Mouse (Mus musculus) R1 (cell line): ENCODE data around the gene Proser3.
A peak's percentile ranks its signal among the peaks of the same experiment; 100 is the strongest.

Source experiments
- DNase-seq: peaks from one replicate; pipeline ENCODE4 v3.0.0-alpha.2; 2018; ENCODE audit warnings: low read depth, low spot score

Proser3 gene

GRCm38 (mm10) chr7:30552102-30553020 lies at the start of gene Proser3, which contains the start of gene Hspb6:
Gene Proser3, minus strand, starts transcription at chr7:30552299.
Gene Hspb6, plus strand, starts transcription at chr7:30552178.
- peak; percentile 100 for DNase-seq

DNA sequence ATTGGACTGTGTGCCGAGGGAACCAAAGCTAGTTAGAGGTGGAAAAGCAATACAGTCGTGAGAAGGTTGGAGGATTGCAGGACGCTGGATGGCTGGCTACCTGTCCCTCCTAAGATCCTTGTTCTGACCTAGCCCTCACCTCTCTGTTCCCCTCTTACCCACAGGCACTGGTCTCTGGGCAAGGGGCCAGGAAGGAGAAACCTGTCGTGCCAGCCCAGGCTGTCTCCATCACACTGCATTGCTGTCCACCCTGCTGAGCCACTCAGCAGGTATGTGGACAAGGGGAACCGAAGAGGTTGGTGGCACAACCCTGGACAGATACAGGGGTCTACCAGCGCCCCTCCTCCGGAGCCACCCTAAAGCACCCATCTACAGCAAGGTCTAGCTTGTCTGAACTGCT lies 48.6 kb upstream of the Proser3 start:
- DNase-seq = no peak

GRCm38 (mm10) chr7:30599933-30600353 lies 47.8 kb upstream of the Proser3 start:
- peak; percentile 98 for DNase-seq

DNA sequence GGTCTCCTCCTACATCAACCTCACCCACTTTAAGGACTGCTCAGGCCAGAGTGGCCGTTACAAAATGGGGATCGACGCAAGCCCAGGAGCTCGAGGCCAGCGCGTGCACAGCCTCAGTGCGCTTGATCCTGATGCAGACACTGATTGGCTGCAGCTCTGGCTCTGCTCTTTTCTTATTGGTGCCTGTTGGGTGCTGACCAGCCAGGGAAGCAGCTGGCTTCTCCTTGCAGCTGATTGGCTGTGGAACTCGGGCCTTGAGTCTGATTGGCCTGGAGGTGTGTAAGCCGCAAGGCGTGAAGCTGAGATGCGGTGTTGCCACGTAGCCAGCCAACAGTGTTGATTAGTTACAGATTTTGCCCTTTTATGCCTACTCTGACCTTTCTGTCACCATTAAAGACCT lies 46.7 kb upstream of the Proser3 start, which contains the start of gene Zbtb32:
Gene Zbtb32 (minus strand): TSS at position 124 of the 400 bp plus-strand sequence.
- DNase-seq = peak; percentile 89

GRCm38 (mm10) chr7:30596811-30597210 lies 44.7 kb upstream of the Proser3 start:
- DNase-seq = no peak

GRCm38 (mm10) chr7:30596093-30596492 lies 44.0 kb upstream of the Proser3 start:
- DNase-seq = no peak

GRCm38 (mm10) chr7:30594510-30595024 lies 42.5 kb upstream of the Proser3 start:
- no peak for DNase-seq

- DNase-seq = no peak
Measured at GRCm38 (mm10) chr7:30593579-30594509, 41.7 kb upstream of the Proser3 start.

DNA sequence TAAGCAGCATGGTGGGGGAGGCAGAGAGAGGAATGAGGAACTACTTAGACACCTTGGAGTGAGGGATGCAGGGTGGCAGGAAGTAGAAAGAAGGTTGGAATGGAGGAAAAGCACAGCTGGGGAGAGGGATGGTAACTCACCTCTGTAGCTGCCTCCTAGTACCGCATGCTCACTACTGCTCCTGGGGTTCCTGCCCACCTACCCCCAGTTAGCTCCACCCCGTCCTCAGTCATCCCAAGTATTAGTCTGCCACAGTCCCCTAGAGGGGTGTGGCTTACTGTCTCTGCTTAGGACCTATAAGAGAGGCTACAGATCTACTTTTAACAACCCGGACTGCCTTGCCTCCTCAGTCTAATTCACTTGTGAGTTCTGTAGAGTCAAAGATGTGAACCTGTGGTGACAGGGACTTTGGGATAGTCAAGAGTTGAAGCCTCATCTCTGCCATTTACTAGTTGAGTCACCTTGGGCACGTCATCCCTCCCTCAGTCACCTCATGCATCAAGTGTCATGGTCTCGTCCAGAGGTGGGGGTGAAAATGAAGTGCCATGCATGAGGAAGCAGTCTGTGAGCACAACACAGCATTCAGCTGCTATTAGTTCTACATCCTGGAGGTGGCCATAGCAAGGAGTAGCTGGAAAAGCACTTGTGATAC lies 40.8 kb upstream of the Proser3 start:
- peak; percentile 71 for DNase-seq

DNA sequence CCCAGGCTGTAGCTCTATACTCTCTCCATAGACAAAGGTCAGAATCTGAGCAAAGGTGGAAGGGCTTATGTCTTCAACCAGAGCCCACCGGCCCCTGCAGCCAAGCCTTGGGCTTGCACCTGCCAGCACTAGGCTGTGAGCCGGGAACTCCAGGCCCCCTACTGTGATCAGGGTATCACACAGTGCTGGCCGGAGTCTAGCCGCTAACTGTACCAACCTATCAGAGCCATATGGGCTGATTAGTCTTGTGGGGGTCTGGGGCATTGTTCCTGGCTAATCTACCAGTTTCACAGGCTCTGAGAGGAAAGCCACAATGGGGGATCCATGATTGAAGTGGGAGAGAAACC lies 39.5 kb upstream of the Proser3 start:
- DNase-seq = no peak

DNA sequence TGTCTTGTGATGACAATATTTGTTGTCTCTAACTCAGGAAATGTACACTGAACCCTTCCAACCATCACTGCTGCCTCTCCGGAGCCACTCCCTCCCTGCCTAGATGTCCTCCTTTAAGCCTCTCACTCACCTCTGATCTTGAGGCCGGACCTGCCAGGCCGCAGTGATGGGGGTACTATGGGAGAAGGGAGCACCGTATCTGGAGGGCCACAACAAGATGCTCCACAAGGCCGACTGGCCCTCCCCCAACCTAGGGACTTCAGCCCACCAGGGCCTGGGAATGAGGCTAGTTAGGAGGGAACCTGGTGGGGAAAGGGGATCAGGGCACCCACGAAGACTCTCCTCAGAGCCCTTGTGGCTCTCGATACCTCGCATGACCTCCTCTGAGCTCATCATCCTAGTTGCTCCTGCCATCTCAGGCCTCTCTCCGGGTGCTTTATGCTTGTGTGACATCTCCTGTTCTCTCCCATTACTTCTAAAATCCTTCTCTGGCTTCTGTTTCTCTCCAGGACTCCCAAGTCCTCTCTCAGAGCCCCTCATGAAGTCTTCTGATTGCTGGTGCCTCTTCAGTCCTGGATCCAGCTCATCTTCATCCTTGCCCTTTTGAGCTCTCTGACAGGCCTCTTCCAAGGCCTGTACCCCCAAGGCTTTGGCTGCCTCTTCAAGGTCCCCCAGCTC lies 39.0 kb upstream of the Proser3 start:
- DNase-seq = no peak

DNA sequence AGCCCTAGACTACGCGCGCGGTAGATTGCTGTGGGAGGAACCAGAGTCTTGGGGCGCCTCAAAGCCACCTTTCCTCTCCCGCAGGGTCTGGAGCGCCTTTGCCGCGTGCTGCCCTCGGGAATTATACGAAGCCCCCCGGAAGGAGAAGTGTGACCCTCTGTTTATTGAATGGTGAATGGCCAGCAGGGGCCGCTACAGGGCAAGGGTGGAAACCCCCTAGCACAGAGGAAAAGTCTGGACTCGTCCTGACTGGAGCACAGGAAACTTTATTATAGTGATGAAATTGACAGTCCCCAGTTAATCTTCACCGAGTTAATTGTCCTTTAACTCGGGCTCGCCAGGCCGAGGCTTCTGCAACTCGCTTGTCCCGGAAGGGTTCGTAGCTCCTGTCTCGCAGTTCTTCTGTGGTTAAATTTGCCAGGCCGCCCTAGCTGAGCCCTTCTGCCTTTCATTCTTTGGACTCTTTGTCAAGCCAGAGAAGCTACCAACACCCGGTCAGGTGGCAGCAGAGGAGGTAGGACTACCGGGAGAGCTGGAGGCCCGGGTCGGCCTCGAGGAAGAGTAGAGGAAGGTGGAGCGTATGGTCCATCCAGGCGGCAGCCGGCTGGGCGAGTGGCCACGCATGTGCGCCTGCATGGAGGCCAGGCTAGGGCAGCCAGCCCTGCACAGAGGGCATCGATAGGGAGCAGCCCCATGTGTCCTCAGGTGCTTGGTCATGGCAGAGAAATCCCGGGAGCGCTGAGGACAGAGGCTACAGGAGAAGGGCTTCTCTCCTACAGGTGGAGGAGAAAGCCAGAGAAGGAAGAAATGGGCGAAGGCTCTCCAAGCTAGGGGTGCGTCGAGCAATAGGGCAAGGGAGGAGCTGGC lies 37.6 kb upstream of the Proser3 start:
- DNase-seq = peak; percentile 90

GRCm38 (mm10) chr7:30588676-30589434 lies 36.8 kb upstream of the Proser3 start, which contains the start of gene Kmt2b:
Gene Kmt2b, minus strand, starts transcription at chr7:30588726.
- DNase-seq = peak; percentile 99

DNA sequence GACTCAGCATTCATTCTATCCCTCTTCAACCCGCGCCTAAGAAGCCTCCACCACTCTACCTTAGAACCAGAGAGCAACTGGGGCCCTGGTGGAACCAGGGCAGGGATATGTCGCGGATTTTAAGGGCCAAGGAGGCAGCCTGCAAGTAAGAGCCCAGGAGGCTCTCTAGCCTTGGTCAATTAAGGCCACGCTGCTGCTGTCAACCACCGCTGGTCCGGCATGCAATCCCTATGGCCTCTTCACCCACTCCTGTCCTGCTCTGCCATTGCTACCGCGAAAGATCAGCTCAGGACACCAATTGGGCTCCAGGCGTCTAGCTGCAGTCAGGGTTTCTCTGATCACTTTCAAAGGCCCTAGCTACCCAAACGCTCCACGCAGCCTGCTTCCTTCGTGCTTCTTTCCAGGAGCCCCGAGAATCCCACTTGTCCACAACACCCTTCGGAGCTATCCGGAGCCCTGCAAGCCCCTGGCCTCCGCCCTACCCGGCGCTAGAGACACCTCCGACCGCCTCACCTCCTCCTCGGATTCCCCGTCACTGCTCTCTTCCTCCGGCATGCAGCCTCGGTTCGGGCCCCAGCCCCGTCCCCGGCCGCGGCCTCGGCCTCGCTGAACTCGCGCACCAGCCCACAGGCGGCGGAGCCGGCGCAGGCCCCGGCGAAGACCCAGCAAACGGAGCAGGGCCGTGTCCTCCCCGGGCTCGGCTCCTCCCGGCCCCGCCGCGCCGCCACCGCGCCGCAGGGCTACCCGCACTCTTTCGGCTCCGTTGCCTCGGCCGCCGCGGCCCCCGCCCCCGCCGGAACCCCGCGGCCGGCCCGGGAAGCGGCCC lies 36.0 kb upstream of the Proser3 start:
- DNase-seq = peak; percentile 42

GRCm38 (mm10) chr7:30586455-30587020 lies 34.4 kb upstream of the Proser3 start:
- DNase-seq = no peak

- DNase-seq = no peak
Measured at GRCm38 (mm10) chr7:30585170-30585569, 33.1 kb upstream of the Proser3 start.

DNA sequence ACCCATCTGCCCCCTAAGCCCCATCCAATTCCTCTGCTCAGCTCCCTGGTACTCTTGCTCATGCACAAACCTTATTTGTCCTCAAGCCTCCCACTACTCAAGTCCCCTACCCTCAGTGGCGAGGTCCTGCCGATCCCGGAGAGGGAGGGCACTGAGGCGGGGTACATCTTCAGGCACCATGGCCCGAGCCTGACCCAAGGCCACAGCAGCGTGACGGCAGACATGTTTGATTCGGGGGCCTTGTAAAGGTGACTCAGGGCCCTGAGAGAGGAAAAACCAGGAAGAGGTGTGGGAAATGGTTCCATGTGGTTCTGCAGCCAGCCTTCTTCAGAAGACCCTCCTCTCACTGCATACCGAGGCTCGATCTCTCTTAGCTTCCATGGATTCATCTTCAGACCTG lies 32.2 kb upstream of the Proser3 start:
- no peak for DNase-seq

DNA sequence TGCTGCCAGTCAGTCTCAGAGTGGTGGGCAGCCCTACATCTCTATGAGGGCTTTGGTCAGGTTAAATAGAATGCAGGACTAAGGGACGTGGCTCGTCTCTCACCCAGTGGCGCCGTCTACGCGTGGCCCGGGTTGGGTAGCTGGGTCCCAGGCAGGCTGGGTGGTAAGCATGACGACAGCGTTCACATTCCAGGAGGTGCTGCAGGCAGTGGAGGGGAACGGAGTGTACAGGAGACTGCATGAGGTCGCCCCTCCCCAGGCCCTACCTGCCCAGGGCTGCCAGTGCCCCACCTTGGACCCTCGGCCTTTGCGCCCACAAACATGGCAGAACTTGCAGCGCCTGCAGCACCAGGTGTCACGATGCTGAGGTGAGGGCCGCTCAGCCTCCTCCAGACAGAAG lies 29.4 kb upstream of the Proser3 start:
- DNase-seq = no peak
